Mouse (Mus musculus): ENCODE data around the gene P2ry14. TPM values are rescaled to one million over a fixed set of nuclear protein-coding genes. Genes with fewer than 3 reads are reported as not detected.

P2ry14 gene
- polyA plus RNA-seq, 1 experiment from 2014 or later = 5.0 TPM

Other genes starting within 250 kb of the P2ry14 start
- 2.1 and 2.3 TPM in 2 replicates for gene Med12l, start 147.8 kb downstream of the P2ry14 start, polyA plus RNA-seq (2015; fragmentation: Nextera tagmentation; extraction: Ambion mirVana)
- gene Gpr171, start 51.8 kb downstream of the P2ry14 start, polyA plus RNA-seq (2015; fragmentation: Nextera tagmentation; extraction: Ambion mirVana) = 0.67 and 0.80 TPM in 2 replicates
- gene Gpr87, start 41.5 kb upstream of the P2ry14 start, polyA plus RNA-seq (2015; fragmentation: Nextera tagmentation; extraction: Ambion mirVana) = 0.24 TPM in 1 of 2 replicates, not detected in the other
- gene P2ry13, start 57.3 kb upstream of the P2ry14 start, polyA plus RNA-seq (2015; fragmentation: Nextera tagmentation; extraction: Ambion mirVana) = 0.69 and 0.72 TPM in 2 replicates
- gene P2ry12, start 109.3 kb upstream of the P2ry14 start, polyA plus RNA-seq (2015; fragmentation: Nextera tagmentation; extraction: Ambion mirVana) = 0.62 and 1.1 TPM in 2 replicates
- gene Igsf10, start 190.8 kb upstream of the P2ry14 start, polyA plus RNA-seq (2015; fragmentation: Nextera tagmentation; extraction: Ambion mirVana) = 2.7 and 3.0 TPM in 2 replicates